Comparison of ENCODE assay signal across 9 mouse cellular contexts in the genomic region with DNA sequence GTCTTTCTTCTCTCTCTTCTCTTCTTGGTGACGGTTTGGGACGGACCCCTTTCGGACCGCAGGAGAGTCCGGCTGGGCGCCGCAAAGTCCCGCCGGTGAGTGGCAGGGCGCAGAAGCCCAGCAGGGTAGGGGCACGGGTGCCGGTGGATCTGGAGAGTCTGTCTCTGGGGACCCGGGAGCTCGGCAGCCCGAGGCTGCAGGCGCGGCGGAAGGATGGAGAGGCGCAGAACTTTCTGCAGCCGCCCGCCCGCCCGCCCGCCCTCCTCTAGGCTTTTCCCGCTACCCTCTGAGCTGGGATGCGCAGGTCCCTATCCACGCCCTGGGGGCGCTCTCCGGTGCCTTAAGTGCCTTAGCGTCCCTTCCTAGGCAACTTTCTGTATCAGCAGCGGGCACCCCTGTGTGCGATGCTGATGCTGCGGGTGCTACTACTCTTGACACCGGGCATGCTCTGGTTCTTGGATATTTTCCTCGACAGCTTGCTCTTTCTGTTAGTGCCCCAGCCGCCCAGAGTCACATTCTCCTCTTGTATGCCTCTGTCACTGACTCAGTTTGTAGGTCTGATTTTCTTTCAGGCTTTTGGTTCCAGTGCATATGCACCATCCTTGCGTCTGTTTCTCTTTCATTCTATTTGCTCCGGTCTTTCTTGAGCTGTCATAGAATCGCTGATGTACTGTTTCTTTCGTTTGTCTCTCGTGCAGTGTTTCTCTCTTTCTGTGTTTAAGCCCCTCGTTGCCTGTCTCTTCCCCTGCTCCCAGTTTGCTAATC. TPM values are rescaled to one million over a fixed set of nuclear protein-coding genes. Genes with fewer than 3 reads are reported as not detected.
DNase-seq lines count a peak whose midpoint lies in the region; ATAC-seq and TF ChIP-seq lines count a peak whose summit lies in the region.
"Had no signal": no experiment of that assay in that cellular context is flagged by ENCODE, and none has a peak within 500 bp of the region (broad histone marks: within the 10 kb centered on the region; RNA-seq: fewer than 3 reads in every experiment).

No protein-coding gene starts in this region.

- peak overlapping the region; percentile 51 for H3K4me3 ChIP-seq in heart, embryonic 11.5 days (ENCODE audit: low read depth, low read length)
- peak overlapping the region; percentile 94 for H3K4me3 ChIP-seq in cerebellum, adult 2 months (replicated peaks; ENCODE audit: insufficient read depth, low read depth, low read length)
- H3K4me3 ChIP-seq in olfactory bulb, adult 2 months (ENCODE audit: insufficient read depth, low read depth, low read length) = peak overlapping the region; percentile 86

- no peak overlapping the region for H3K27ac ChIP-seq in heart, embryonic 11.5 days (ENCODE audit: low read depth, low read length)
- peak overlapping the region; percentile 95 for H3K27ac ChIP-seq in cerebellum, adult 2 months (ENCODE audit: insufficient read depth, low read length)
- H3K27ac ChIP-seq in olfactory bulb, adult 2 months (ENCODE audit: insufficient read depth, low read depth, low read length) = peak overlapping the region; percentile 41; the same call in 1 of the 2 replicates

- H3K9ac ChIP-seq in heart, embryonic 11.5 days (ENCODE audit: low read depth, low read length) = no peak overlapping the region

- H3K9me3 ChIP-seq in heart, embryonic 11.5 days (replicated peaks; ENCODE audit: control insufficient read depth, low read length) = no peaks in the 10 kb centered on the region

- 2% methylated on average over 37 of the region's 42 CpGs for WGBS in heart, embryonic 11.5 days (ENCODE audit: insufficient replicate concordance)
- WGBS in cerebellum, adult 2 months = 1% methylated on average over 42 of the region's 42 CpGs
- under 1% methylated on average over 42 of the region's 42 CpGs for WGBS in olfactory bulb, adult 2 months

- H3K4me1 ChIP-seq in heart, embryonic 11.5 days (ENCODE audit: control insufficient read depth, insufficient read depth, low read length) = peaks cover 7% of the 10 kb centered on the region; the same call in 1 of the 2 replicates
- peaks cover 7% of the 10 kb centered on the region for H3K4me1 ChIP-seq in cerebellum, adult 2 months (ENCODE audit: control insufficient read depth, insufficient read depth, low read length)
- H3K4me1 ChIP-seq in olfactory bulb, adult 2 months (ENCODE audit: control insufficient read depth, insufficient read depth, low read length) = 0 out of 2 replicates have a peak, but pooled peaks cover 2% of the 10 kb centered on the region

- no peak for DNase-seq in heart, postnatal 10 days
- peak; percentile 82 to 85 for DNase-seq in cerebellum, adult 2 months
- peak; percentile 20 to 54 for DNase-seq in frontal cortex, postnatal 10 days (ENCODE audit: low spot score in 2 of 2)
- DNase-seq in left cerebral cortex, adult 8-10 months (ENCODE audit: low spot score in 2 of 2) = peak; percentile 27 to 36
- no peak for DNase-seq in spleen, postnatal 14 days (ENCODE audit: low spot score in 2 of 2)
- DNase-seq in B cell, adult 2 months = no peak

- H3K27me3 ChIP-seq in heart, embryonic 11.5 days (ENCODE audit: control insufficient read depth, insufficient read depth, low read length) = peaks cover 36% of the 10 kb centered on the region
- H3K27me3 ChIP-seq in cerebellum, adult 2 months (ENCODE audit: control insufficient read depth, insufficient read depth, low read length) = no peaks in the 10 kb centered on the region

- ATAC-seq in heart, embryonic 11.5 days (replicated peaks; ENCODE audit: insufficient number of reproducible peaks, low FRiP score, low TSS enrichment) = no peak

- TF ChIP-seq CTCF in cerebellum, adult 2 months (IDR thresholded peaks at IDR 0.05; ENCODE audit: borderline replicate concordance, insufficient read depth, low read depth, low read length) = peak; percentile 57
- TF ChIP-seq CTCF in olfactory bulb, adult 2 months (IDR thresholded peaks at IDR 0.05; ENCODE audit: insufficient read depth, low read depth, low read length) = no peak

- no peaks in the 10 kb centered on the region for H3K36me3 ChIP-seq in heart, embryonic 11.5 days (ENCODE audit: control insufficient read depth, insufficient read depth, low read length)

- intact Hi-C loops in heart, postnatal 10 days (cut with DNase I) = no loop called here

- TF ChIP-seq POLR2A in cerebellum, adult 2 months (IDR thresholded peaks at IDR 0.05; ENCODE audit: borderline replicate concordance, insufficient read depth, low read length) = no peak
- no peak for TF ChIP-seq POLR2A in olfactory bulb, adult 2 months (IDR thresholded peaks at IDR 0.05; ENCODE audit: insufficient read depth, low read depth, low read length)

- peak overlapping the region; percentile 89 for H3K4me2 ChIP-seq in heart, embryonic 11.5 days

RNA-seq across cellular contexts. Expression of gene Galnt13, which starts 0.8 kb away (rescaled TPM):
- 0.31 TPM in 1 of 2 replicates, not detected in the other for polyA plus RNA-seq in heart, embryonic 11.5 days (2014; fragmentation: Nextera tagmentation; extraction: Ambion mirVana)
- not detected for total RNA-seq in heart, postnatal 10 days (2021)
- polyA plus RNA-seq in cerebellum, adult 2 months (2012; rRNA removed) = 27.5 and 36.3 TPM in 2 replicates
- 10 to 100 TPM; 43.2 to 51.5 (median 49.1) TPM for total RNA-seq in left cerebral cortex, adult 8-10 months (2022)
- not detected in 2 replicates for polyA plus RNA-seq in olfactory bulb, adult 2 months (2012; ENCODE audit: insufficient read depth, insufficient read length, low replicate concordance, missing spikeins)
- total RNA-seq: hematopoietic stem cell, adult 5-6 weeks had no signal

Comparison
In these comparisons a context has a peak if more than half of its experiments do, and no peak if none do; other contexts are left out.
1. DNase-seq: peak in cerebellum, adult 2 months (2 of 2), frontal cortex, postnatal 10 days (2 of 2) and left cerebral cortex, adult 8-10 months (2 of 2); none in heart, postnatal 10 days (0 of 2), spleen, postnatal 14 days (0 of 2) and B cell, adult 2 months (0 of 2).
2. RNA of gene Galnt13, which starts 0.8 kb away (polyA plus RNA-seq): not detected in olfactory bulb, adult 2 months and 27.5 to 36.3 TPM in cerebellum, adult 2 months; 0.31 TPM in heart, embryonic 11.5 days; every median in the first group is over 10 times any median in the second.
3. Peak in every context shown above with its lines, with median percentiles within 50 percentile points of each other: H3K4me3 ChIP-seq.